Mouse (Mus musculus) G1E (cell line): Measurements from ENCODE around the gene Mta3.

Source experiments
- CTCF ChIP-seq: IDR thresholded peaks from 2 replicates; pipeline ENCODE4 v1.5.1; 2012; ENCODE audit warnings: low read depth, low read length, inconsistent platforms, mixed read lengths
- POLR2AphosphoS5 ChIP-seq: IDR thresholded peaks from 2 replicates; pipeline ENCODE4 v1.6.1; 2012; ENCODE audit warnings: low read depth, low read length, inconsistent platforms; ENCODE audit not compliant: insufficient replicate concordance

GRCm38 (mm10) chr17:83681977-83682376 is 24.0 kb upstream of the Mta3 start:
- no peak for TF ChIP-seq CTCF
- no peak for TF ChIP-seq POLR2AphosphoS5
